Mouse (Mus musculus) C2C12 (cell line): ENCODE data around the gene Clip1. TPM values are rescaled to one million over a fixed set of nuclear protein-coding genes. Genes with fewer than 3 reads are reported as not detected.

Source experiments
- H3K27me3 ChIP-seq: one replicate; pipeline ENCODE4 v1.6.1; 2011; ENCODE audit not compliant: control insufficient read depth, insufficient read depth, insufficient read length
- H3K36me3 ChIP-seq: one replicate; pipeline ENCODE4 v1.6.1; 2011; ENCODE audit not compliant: control insufficient read depth, insufficient read depth
- H3K4me3 ChIP-seq: one replicate; pipeline ENCODE4 v1.5.1; 2011; ENCODE audit warnings: mild to moderate bottlenecking, control low read depth; ENCODE audit not compliant: poor library complexity, insufficient read depth, severe bottlenecking
- H3K79me2 ChIP-seq: one replicate; pipeline ENCODE4 v1.6.1; 2011; ENCODE audit not compliant: control insufficient read depth, insufficient read depth
- H3K79me3 ChIP-seq: one replicate; pipeline ENCODE4 v1.6.1; 2011; ENCODE audit warnings: low read depth, control low read depth
- H3ac ChIP-seq: one replicate; pipeline ENCODE3; 2011; ENCODE audit warnings: low read depth; ENCODE audit not compliant: control insufficient read depth, insufficient read length
- CEBPB ChIP-seq: IDR thresholded peaks from one replicate; pipeline ENCODE4 v1.6.1; 2011; ENCODE audit warnings: low read depth, mild to moderate bottlenecking, control low read depth, moderate library complexity
- CTCF ChIP-seq: IDR thresholded peaks from one replicate; pipeline ENCODE4 v1.5.1; 2011; ENCODE audit not compliant: control insufficient read depth, insufficient read depth, insufficient read length
- FOSL1 ChIP-seq: IDR thresholded peaks from one replicate; pipeline ENCODE4 v1.8.0; 2011; ENCODE audit warnings: mild to moderate bottlenecking, low read length; ENCODE audit not compliant: poor library complexity, insufficient read depth, severe bottlenecking
- MAX ChIP-seq: IDR thresholded peaks from one replicate; pipeline ENCODE4 v1.6.1; 2011; ENCODE audit warnings: mild to moderate bottlenecking, control low read depth
- MYOD1 ChIP-seq: IDR thresholded peaks from one replicate; pipeline ENCODE4 v1.6.1; 2011; ENCODE audit warnings: low read depth; ENCODE audit not compliant: control insufficient read depth, insufficient read length
- MYOG ChIP-seq: IDR thresholded peaks from one replicate; pipeline ENCODE4 v1.6.1; 2011; ENCODE audit not compliant: control insufficient read depth, insufficient read length; ENCODE audit errors: extremely low read depth
- USF1 ChIP-seq: IDR thresholded peaks from one replicate; pipeline ENCODE4 v1.6.1; 2011; ENCODE audit warnings: low read depth, mild to moderate bottlenecking, control low read depth, moderate library complexity
- polyA plus RNA-seq: library from polyadenylated mRNA; unstranded; fragments of >200 nt; fragmentation: generic; extraction: Trizol; gene quantifications from one replicate; pipeline ENCODE4 v1.2.1, GENCODE M21; 2012; ENCODE audit warnings: missing spikeins

The Clip1 gene
- polyA plus RNA-seq, 1 experiment: 12.7 TPM

DNA sequence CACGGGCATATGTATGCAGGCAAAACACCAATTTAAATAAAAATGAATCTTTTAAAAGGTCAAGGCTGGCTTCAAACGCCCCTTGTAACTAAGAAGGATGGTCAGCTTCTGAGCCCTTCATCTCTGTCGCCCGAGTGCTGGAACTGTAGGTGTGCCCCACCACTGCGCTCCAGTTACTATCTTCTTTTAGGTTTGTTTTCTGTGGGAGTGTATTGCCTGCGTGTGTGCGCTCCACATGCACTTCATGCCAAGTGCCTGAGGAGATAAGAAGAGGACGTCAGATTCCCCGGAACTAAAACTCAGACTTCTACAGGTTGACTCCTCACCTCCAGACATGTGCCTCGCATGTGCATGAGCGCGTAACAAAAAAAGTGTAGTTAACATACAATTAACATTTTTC, 16.5 kb downstream of the Clip1 start:
- Histone ChIP-seq H3K79me3 (peaks cover 46% of the 10 kb centered on the region), H3K4me3 (no peak overlapping the region), H3ac (no peak overlapping the region), H3K79me2 (peaks cover 99% of the 10 kb centered on the region), H3K27me3 (no peaks in the 10 kb centered on the region), H3K36me3 (no peaks in the 10 kb centered on the region)
- TF ChIP-seq MYOD1 (no peak), CTCF (no peak), MAX (no peak), CEBPB (no peak), USF1 (no peak), FOSL1 (no peak), MYOG (no peak)

DNA sequence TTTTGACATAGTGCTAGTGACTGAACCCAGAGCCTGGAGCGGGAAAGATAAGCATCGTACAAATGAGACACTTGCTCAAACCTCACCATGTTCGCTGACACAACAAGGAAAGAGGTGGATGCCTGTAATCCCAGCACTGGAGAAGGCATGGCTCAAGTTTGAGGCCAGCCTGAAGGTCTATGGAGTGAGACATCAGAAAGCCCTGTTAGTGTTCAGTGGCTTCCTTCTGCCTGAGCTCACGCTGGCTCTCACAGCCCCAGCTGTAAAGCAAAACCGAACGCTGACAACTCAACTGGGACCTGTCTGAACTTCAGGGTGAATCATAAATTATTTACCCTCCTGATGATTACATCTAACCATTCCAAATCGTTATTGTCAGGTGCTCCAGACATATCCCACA, 18.5 kb downstream of the Clip1 start:
- Histone ChIP-seq H3K79me3 (peaks cover 43% of the 10 kb centered on the region), H3K36me3 (no peaks in the 10 kb centered on the region), H3K4me3 (no peak overlapping the region), H3ac (no peak overlapping the region), H3K79me2 (peaks cover 99% of the 10 kb centered on the region), H3K27me3 (no peaks in the 10 kb centered on the region)
- TF ChIP-seq MYOD1 (no peak), FOSL1 (no peak), USF1 (no peak), CTCF (no peak), MYOG (no peak), MAX (no peak), CEBPB (no peak)

DNA sequence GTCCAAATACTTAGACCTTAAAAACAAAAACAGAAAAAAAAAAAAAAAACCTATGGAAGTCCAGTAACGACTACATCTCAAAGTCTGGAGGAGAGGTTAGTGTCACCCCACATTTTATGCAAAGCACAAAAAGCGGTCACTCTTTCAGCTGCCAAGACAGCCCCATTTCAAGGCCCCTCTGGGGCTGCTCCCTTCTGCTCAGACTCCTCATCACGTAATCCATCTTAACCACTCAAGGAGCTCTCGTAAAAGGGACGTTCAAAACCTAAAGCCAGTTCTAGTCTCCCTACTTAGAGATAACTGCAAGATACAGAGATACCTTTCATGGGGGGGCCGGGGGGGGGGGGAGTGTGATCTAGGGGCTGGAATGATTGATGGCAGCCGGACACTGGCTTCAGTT, 20.1 kb downstream of the Clip1 start:
- peaks cover 99% of the 10 kb centered on the region for H3K79me2 ChIP-seq
- no peaks in the 10 kb centered on the region for H3K36me3 ChIP-seq
- H3ac ChIP-seq: no peak overlapping the region
- H3K4me3 ChIP-seq: no peak overlapping the region
- TF ChIP-seq CTCF (no peak), MAX (no peak), MYOG (no peak), MYOD1 (no peak), FOSL1 (no peak), CEBPB (no peak), USF1 (no peak)
- no peaks in the 10 kb centered on the region for H3K27me3 ChIP-seq
- H3K79me3 ChIP-seq: peaks cover 41% of the 10 kb centered on the region

DNA sequence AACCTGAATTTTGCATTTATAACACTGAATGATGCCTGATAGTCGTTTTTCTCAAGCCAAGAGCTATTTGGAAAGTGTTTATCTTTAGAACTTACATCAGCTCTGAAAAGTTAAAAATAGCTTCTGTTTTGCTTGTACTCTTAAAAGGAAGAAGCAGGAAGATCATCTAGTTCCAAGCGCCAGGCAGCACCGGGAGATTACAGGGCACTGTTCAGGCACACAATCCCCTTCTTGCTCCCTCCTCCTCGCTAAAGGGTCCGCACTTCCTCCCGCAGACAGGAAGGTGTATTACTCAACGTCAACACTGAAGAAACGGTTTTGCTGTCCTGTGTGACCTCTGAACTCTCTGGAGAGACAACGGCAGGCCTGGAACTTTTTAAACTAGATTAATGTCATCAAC, 22.4 kb downstream of the Clip1 start:
- Histone ChIP-seq H3ac (no peak overlapping the region), H3K4me3 (no peak overlapping the region), H3K36me3 (no peaks in the 10 kb centered on the region), H3K27me3 (no peaks in the 10 kb centered on the region), H3K79me2 (peaks cover 97% of the 10 kb centered on the region), H3K79me3 (peaks cover 36% of the 10 kb centered on the region)
- no peak for TF ChIP-seq CTCF
- TF ChIP-seq CEBPB: no peak
- no peak for TF ChIP-seq FOSL1
- no peak for TF ChIP-seq MYOG
- no peak for TF ChIP-seq MAX
- TF ChIP-seq USF1: no peak
- TF ChIP-seq MYOD1: no peak

- Histone ChIP-seq H3ac (no peak overlapping the region), H3K36me3 (no peaks in the 10 kb centered on the region), H3K4me3 (no peak overlapping the region), H3K27me3 (no peaks in the 10 kb centered on the region), H3K79me3 (peaks cover 36% of the 10 kb centered on the region), H3K79me2 (peaks cover 92% of the 10 kb centered on the region)
- TF ChIP-seq MYOD1 (no peak), CTCF (no peak), CEBPB (no peak), FOSL1 (no peak), USF1 (no peak), MAX (no peak), MYOG (no peak)
Observed at GRCm38 (mm10) chr5:123661602-123662001, 22.8 kb downstream of the Clip1 start.

- Histone ChIP-seq H3K79me2 (peaks cover 53% of the 10 kb centered on the region), H3K36me3 (peaks cover 4% of the 10 kb centered on the region), H3K4me3 (no peak overlapping the region), H3K27me3 (no peaks in the 10 kb centered on the region), H3K79me3 (peaks cover 12% of the 10 kb centered on the region), H3ac (no peak overlapping the region)
- TF ChIP-seq MAX: no peak
- TF ChIP-seq FOSL1: no peak
- no peak for TF ChIP-seq CEBPB
- TF ChIP-seq CTCF: no peak
- no peak for TF ChIP-seq MYOD1
- TF ChIP-seq USF1: no peak
- no peak for TF ChIP-seq MYOG
Observed at GRCm38 (mm10) chr5:123657651-123658050, 26.8 kb downstream of the Clip1 start.
